Mouse (Mus musculus) yolk sac, embryonic 10.5 days (tissue): Measurements from ENCODE around the gene 2610528A11Rik.
"Not testable (repeated sequence)": the region's sequence is repeated elsewhere in the genome, so short reads cannot be mapped to it uniquely, and the experiment has no call there.

ENCODE experiments used
- DNase-seq: peaks from one replicate; pipeline ENCODE4 v3.0.0-alpha.2; 2017; ENCODE audit warnings: low spot score

Gene 2610528A11Rik

GRCm38 (mm10) chr14:37113922-37114321 lies at the start of gene 2610528A11Rik:
TSS of gene 2610528A11Rik (minus strand) at chr14:37114022.
- no peak for DNase-seq

- no peak for DNase-seq
Observed at GRCm38 (mm10) chr14:37163277-37163956, 49.6 kb upstream of the 2610528A11Rik start.

DNA sequence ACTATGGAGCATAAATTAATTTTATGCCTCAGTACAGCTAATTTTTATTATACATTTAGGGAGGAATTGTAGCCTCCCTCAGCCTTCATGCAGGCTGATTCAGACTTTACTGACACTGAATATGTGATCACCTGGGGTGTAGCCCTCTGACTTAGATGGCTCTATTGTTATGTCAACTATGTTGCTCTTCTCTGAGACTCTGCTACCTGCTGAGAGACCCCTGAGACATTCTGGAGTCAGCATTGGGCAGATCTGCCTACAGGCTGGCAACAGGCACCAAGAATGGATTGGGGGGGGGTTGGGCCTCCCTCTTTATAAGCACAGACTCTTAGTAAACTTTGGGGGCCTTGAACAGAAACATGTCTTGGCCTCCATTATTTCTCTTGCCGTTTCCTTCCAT lies 40.6 kb upstream of the 2610528A11Rik start:
- no peak for DNase-seq

DNA sequence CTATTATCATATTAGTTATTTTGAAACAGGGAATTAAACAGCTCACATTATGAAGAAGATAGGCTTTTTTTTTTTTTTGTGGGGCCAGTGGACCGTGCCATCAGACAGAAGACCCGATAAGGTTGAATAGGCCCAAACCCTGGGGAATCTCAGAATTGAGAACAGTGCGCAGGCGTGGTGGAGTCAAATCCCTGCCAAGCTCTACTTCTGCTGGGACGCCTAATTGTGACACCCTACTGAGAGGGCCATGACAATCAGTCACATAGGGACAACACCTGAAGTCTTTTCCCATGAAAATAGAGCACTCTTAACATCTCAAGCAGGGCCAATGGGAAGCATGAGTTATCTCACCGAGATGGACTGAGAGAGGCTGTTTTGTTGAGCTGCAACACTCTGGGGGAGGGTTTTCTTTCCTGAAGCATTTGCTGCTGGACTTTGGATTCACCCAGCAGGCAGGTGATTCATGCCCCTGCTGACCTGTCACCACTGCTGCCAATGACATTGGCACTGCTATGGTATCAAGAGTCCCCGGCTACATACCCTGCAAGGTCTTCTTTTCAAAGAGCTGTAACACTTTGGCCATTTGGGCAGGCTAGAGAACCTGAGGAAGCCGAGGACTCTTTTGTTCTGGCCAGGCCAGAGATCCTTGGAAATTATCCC lies 25.4 kb upstream of the 2610528A11Rik start:
- DNase-seq: no peak

GRCm38 (mm10) chr14:37137596-37137995 lies 23.8 kb upstream of the 2610528A11Rik start:
- not testable (repeated sequence) for DNase-seq

GRCm38 (mm10) chr14:37136110-37136509 lies 22.3 kb upstream of the 2610528A11Rik start:
- DNase-seq: no peak

- DNase-seq: no peak
Observed at GRCm38 (mm10) chr14:37135671-37136070, 21.8 kb upstream of the 2610528A11Rik start.

GRCm38 (mm10) chr14:37135127-37135593 lies 21.3 kb upstream of the 2610528A11Rik start, which contains the start of gene Ghitm:
TSS of gene Ghitm (minus strand) at chr14:37135272.
- DNase-seq: peak; percentile 97

- DNase-seq: no peak
Observed at GRCm38 (mm10) chr14:37134304-37135126, 20.7 kb upstream of the 2610528A11Rik start.

GRCm38 (mm10) chr14:37127652-37128051 lies 13.8 kb upstream of the 2610528A11Rik start:
- no peak for DNase-seq

DNA sequence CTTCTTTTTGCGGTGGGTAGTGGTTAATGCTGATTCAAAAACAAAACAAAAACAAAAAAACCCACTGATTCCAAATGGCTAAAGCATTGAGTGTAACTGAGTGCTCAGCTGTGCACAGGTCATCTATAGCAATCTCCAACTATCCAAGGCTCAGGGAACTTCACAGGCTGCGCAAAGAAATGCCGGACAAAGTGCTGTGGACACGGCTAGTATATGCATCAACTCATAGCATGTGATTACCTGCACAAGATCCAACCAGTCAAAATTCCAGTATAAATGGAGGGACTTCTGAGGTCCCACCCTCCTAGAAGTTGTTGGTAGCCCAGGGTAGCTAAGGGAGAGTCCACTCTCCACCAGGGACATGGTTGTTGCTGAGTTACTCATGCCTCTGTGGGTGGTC lies 5.4 kb upstream of the 2610528A11Rik start:
- DNase-seq: no peak

DNA sequence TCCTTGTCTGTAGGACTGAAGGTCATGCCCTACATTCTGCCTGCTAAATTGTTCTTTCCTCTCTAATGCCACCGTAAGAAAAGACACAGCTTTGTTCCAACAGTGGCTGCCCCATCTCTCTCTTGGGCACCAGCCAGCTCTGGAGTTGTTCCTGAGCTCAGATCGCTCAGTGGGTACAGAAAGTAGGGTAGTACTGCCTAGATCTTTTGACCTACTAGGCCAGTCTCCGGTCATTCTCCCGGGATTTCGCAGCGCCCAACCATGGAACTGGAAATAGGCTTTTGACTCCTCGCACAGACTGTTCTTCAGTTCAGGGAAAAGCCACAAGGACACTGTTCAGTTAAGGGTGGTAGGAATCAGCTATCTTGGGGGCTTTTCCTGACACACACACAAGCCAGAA lies 891 bp downstream of the 2610528A11Rik start:
- DNase-seq: no peak

GRCm38 (mm10) chr14:37111371-37111770 lies 2.5 kb downstream of the 2610528A11Rik start:
- DNase-seq: no peak

DNA sequence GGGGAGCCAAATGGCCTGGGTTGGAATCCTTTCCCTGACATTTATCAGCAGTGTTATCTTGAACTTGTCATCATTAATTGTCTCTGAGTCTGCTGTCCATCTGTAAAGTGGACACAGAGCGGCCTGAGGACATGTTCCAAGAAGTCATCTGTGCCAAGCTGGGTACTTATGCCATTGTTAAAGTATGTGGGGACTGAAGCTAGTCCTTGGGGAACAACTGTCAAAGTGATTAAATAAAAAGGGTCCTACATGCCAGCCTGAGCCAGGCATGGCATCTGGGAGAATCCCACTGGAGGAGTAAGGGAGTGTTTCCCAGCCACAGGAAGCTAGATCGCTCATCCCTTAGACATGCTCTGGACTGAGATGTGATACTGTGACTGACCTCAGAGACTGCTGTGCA lies 3.4 kb downstream of the 2610528A11Rik start:
- no peak for DNase-seq

GRCm38 (mm10) chr14:37109975-37110374 lies 3.8 kb downstream of the 2610528A11Rik start:
- DNase-seq: peak; percentile 21

GRCm38 (mm10) chr14:37109460-37109859 lies 4.4 kb downstream of the 2610528A11Rik start:
- DNase-seq: no peak

DNA sequence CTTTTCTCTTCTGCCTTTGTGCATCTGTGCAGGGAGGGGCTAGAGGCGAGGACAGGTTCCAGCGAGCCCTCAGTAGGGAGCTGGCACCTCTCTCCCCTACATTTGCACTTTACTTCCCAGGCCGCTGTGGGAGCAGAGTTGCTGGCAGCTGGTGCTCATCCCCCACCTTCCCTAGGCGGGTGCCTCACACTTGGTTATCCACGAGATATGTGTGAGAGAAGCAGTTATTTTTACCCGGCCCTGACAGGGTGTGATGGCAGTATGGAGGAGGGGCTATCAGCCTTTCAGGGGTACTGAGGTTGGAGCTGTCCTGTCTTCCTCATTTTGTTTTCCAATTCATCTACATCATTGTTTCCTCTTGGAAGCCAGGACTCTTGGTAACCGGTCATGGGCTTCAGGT lies 8.0 kb downstream of the 2610528A11Rik start:
- DNase-seq: no peak

DNA sequence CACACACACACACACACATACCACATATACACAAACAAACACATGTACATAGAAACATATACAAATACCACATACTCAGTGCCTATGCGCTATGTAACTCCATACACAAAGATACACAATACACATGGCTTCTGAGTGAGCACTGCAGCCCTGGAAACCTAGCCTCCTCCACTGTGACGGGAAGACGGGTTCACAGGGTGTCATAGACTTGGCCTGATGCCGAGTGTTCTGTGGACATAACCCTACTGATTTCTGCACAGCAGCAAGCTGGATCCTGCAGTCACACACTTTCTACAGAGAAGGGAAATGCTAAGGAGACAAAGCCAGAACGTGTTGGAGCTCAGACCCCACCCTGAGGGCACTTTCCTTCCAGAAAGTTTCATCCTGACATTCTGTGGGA lies 9.1 kb downstream of the 2610528A11Rik start:
- no peak for DNase-seq

- no peak for DNase-seq
Observed at GRCm38 (mm10) chr14:37102484-37102883, 11.3 kb downstream of the 2610528A11Rik start.

GRCm38 (mm10) chr14:37101531-37101930 lies 12.3 kb downstream of the 2610528A11Rik start:
- no peak for DNase-seq

- DNase-seq: no peak
Observed at GRCm38 (mm10) chr14:37097956-37098530, 15.8 kb downstream of the 2610528A11Rik start, which contains the start of gene Cdhr1. TSS of gene Cdhr1 (minus strand) at chr14:37098347.

- no peak for DNase-seq
Observed at GRCm38 (mm10) chr14:37095556-37095955, 18.3 kb downstream of the 2610528A11Rik start.
